ENCODE assay signal across 11 mouse cellular contexts in the genomic region with DNA sequence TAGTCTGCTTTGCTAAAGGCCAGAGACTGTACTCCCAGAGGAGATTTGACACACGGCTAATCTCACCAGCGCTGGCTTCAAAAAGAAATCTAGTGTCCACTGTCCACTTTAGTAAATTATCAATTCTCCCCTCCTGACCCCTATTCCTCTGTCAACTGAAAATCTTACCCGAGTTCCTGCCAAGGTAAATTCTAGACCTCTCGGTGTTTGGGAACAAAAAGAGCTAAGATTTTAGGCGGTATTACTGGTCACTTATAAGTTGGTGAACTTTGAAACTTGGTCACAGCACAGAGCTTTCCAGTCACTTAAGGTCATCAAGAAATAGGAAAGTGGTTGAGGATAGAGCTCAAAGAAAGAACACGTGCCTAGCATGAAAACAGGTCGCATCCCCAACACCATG.
"Had no signal": no experiment of that assay in that cellular context is flagged by ENCODE, and none has a peak within 500 bp of the region (broad histone marks: within the 10 kb centered on the region; RNA-seq: fewer than 3 reads in every experiment).

No protein-coding gene starts in this region.

- H3K4me2 ChIP-seq: hindbrain, embryonic 13.5 days; limb, embryonic 13.5 days; midbrain, embryonic 13.5 days had no signal

- H3K9ac ChIP-seq: hindbrain, embryonic 13.5 days; limb, embryonic 13.5 days; midbrain, embryonic 13.5 days had no signal

- ATAC-seq: hindbrain, postnatal 0 days; midbrain, embryonic 13.5 days had no signal

- H3K9me3 ChIP-seq: hindbrain, embryonic 13.5 days; limb, embryonic 13.5 days; midbrain, embryonic 13.5 days had no signal

- H3K36me3 ChIP-seq: hindbrain, embryonic 13.5 days; limb, embryonic 13.5 days; midbrain, embryonic 13.5 days had no signal

- H3K27ac ChIP-seq: hindbrain, embryonic 13.5 days; hindbrain, postnatal 0 days; kidney, postnatal 0 days; layer of hippocampus, adult 2 months; limb, embryonic 13.5 days; midbrain, embryonic 13.5 days had no signal

- H3K4me3 ChIP-seq: hindbrain, embryonic 13.5 days; layer of hippocampus, adult 2 months; limb, embryonic 13.5 days; midbrain, embryonic 13.5 days had no signal

- H3K27me3 ChIP-seq: midbrain, embryonic 13.5 days had no signal

- DNase-seq: left cerebral cortex, postnatal 4 days; lung, adult 18-20 months; lung, postnatal 36 days; right cerebral cortex, postnatal 14 days; thymus, postnatal 36 days had no signal

- H3K4me1 ChIP-seq: hindbrain, embryonic 13.5 days; midbrain, embryonic 13.5 days had no signal
